Mouse (Mus musculus): ENCODE measurements around the gene Mtif3.

DNA sequence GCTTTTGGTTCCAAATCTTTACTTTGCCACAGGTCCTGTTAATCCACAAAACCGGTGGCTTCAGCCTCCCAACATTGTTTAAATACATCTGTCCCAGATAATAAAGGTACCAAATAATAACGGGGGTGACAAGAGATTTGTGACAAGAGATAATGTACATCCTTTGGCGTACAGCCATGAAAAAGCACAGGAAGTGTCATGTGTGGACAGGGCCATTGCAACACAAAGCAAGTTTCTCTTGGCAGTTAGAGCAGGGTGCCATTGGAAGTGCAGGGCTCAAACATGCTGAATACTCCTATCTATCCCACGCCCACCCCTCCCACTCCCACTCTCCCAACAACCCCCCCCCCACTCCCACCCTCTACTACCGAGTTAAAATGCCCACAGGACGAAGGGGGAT lies 31.4 kb upstream of the Mtif3 start:
- TF ChIP-seq MAFK (IDR thresholded peaks at IDR 0.05; ENCODE audit: insufficient read depth, low read depth, low read length) (no peak), HCFC1 (IDR thresholded peaks at IDR 0.05; ENCODE audit: borderline replicate concordance, insufficient read depth, low read length) (no peak), ZC3H11A (IDR thresholded peaks at IDR 0.05; ENCODE audit: borderline replicate concordance, low read depth, low read length) (no peak), CHD2 (IDR thresholded peaks at IDR 0.05; ENCODE audit: low read depth, low read length) (no peak)

Data from ES-E14 (cell line).